Mouse (Mus musculus) intestine, postnatal 0 days (tissue): Measurements from ENCODE around the gene Apbb2. TPM values are rescaled to one million over a fixed set of nuclear protein-coding genes. Genes with fewer than 3 reads are reported as not detected.

Experiments
- ATAC-seq: fragments of 200-750 bp; cut with Nextera tagmentation; 2 replicates; pipeline ENCODE4 v1.8.0; 2017; ENCODE audit warnings: mild to moderate bottlenecking, moderate TSS enrichment, moderate library complexity
- H3K27ac ChIP-seq: fragments of 300-500 bp; sonication (generic); 2 replicates; pipeline ENCODE4 v1.5.1; 2014; ENCODE audit warnings: mild to moderate bottlenecking, low read depth, low read length, moderate library complexity
- H3K27me3 ChIP-seq: fragments of 300-500 bp; sonication (generic); replicated peaks from 2 replicates; pipeline ENCODE4 v1.6.1; 2014; ENCODE audit warnings: low read length, mixed read lengths; ENCODE audit not compliant: control insufficient read depth, insufficient read depth
- H3K36me3 ChIP-seq: fragments of 300-500 bp; sonication (generic); 2 replicates; pipeline ENCODE4 v1.6.1; 2014; ENCODE audit warnings: mild to moderate bottlenecking, moderate library complexity; ENCODE audit not compliant: control insufficient read depth, insufficient read depth
- H3K4me1 ChIP-seq: fragments of 300-500 bp; sonication (generic); replicated peaks from 2 replicates; pipeline ENCODE4 v1.6.1; 2014; ENCODE audit warnings: antibody characterized with exemption, low read length, mixed read lengths; ENCODE audit not compliant: control insufficient read depth, insufficient read depth
- H3K4me2 ChIP-seq: fragments of 300-500 bp; sonication (generic); replicated peaks from 2 replicates; pipeline ENCODE4 v1.6.1; 2014; ENCODE audit warnings: low read depth, mild to moderate bottlenecking, moderate library complexity
- H3K4me3 ChIP-seq: fragments of 300-500 bp; sonication (generic); 2 replicates; pipeline ENCODE4 v1.5.1; 2014; ENCODE audit warnings: low read depth, low read length
- H3K9ac ChIP-seq: fragments of 300-500 bp; sonication (generic); 2 replicates; pipeline ENCODE4 v1.6.1; 2014; ENCODE audit warnings: mild to moderate bottlenecking, low read depth, low read length
- H3K9me3 ChIP-seq: fragments of 300-500 bp; sonication (generic); 2 replicates; pipeline ENCODE4 v1.6.1; 2016; ENCODE audit warnings: mixed run types; ENCODE audit not compliant: control insufficient read depth
- CTCF ChIP-seq: sonication (generic); IDR thresholded peaks from 2 replicates; pipeline ENCODE4 v1.5.1; 2016; ENCODE audit warnings: low read depth, mild to moderate bottlenecking, control low read depth, antibody characterized with exemption, moderate library complexity
- WGBS: fragments of 180-500 bp; shearing (Covaris S2); extraction: QIAGEN DNeasy Blood & Tissue Kit; methylation state at CpG from one replicate; pipeline ENCODE4 v1.1.7; 2014; 5-methylcytosine and 5-hydroxymethylcytosine counted together
- polyA plus RNA-seq: library from polyadenylated mRNA; unstranded; fragments of >200 nt; fragmentation: Nextera tagmentation; extraction: Ambion mirVana; gene quantifications from 2 replicates; pipeline ENCODE4 v1.2.1, GENCODE M21; 2015

The Apbb2 gene
- polyA plus RNA-seq, 1 experiment from 2014 or later: 18.7 TPM

- H3K9ac ChIP-seq: no peak overlapping the region
- H3K4me3 ChIP-seq: no peak overlapping the region
- H3K9me3 ChIP-seq: no peaks in the 10 kb centered on the region
- TF ChIP-seq CTCF: no peak
- H3K4me2 ChIP-seq: no peak overlapping the region
- no peak for ATAC-seq
- H3K4me1 ChIP-seq: 0 out of 2 replicates have a peak, but pooled peaks cover 4% of the 10 kb centered on the region
- 88% methylated on average over 4 of the region's 4 CpGs for WGBS
- no peaks in the 10 kb centered on the region; the same call in 1 of the 2 replicates for H3K36me3 ChIP-seq
- H3K27ac ChIP-seq: no peak overlapping the region
- H3K27me3 ChIP-seq: no peaks in the 10 kb centered on the region
Measured at GRCm38 (mm10) chr5:66374413-66374812, 244.2 kb downstream of the Apbb2 start.

DNA sequence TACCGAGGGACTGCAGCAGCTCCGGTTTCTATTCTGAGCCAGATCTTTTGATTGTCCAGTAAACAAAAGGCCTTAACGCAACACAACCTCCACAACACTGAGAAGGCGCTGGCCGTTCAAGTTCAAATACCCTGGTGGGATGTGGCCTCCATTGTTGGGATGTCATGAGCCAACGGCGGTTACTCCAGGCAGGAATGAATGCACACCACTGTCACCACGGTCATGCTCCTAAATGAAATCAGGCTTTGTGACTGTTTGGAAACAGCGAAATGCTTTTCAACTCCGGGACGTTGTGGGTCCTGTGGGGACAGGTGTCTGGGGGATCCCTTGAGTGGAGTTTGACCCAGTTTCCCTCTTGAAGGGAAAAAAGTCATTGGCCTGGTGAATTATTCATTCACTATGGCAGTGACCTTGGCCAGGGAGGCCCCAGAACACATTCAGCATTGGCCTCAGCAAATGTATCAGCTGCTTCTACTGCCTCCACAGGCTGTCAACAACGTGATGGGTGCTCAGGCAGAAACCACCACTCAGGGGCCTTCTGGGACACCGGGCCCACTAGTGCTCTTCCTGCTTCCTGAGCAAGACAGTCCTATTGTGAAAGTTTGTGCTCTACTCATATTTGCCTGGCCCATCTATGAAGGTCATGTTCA lies 244.9 kb downstream of the Apbb2 start:
- H3K9me3 ChIP-seq: no peaks in the 10 kb centered on the region
- H3K4me3 ChIP-seq: no peak overlapping the region
- ATAC-seq: 0 out of 2 replicates have a peak, but pooled peaks have one; percentile 19

GRCm38 (mm10) chr5:66371131-66371530 lies 247.5 kb downstream of the Apbb2 start:
- Histone ChIP-seq H3K4me3 (no peak overlapping the region), H3K27ac (no peak overlapping the region), H3K9ac (no peak overlapping the region), H3K9me3 (no peaks in the 10 kb centered on the region), H3K27me3 (no peaks in the 10 kb centered on the region), H3K36me3 (no peaks in the 10 kb centered on the region; the same call in 1 of the 2 replicates), H3K4me2 (no peak overlapping the region), H3K4me1 (0 out of 2 replicates have a peak, but pooled peaks cover 4% of the 10 kb centered on the region)
- TF ChIP-seq CTCF: no peak
- no peak for ATAC-seq

More for the DNA sequence above, 244.9 kb downstream of the Apbb2 start:
- no peak for TF ChIP-seq CTCF
- WGBS: 79% methylated on average over 13 of the region's 13 CpGs
- H3K4me1 ChIP-seq: 0 out of 2 replicates have a peak, but pooled peaks cover 4% of the 10 kb centered on the region
- no peak overlapping the region for H3K4me2 ChIP-seq
- H3K27me3 ChIP-seq: no peaks in the 10 kb centered on the region
- no peak overlapping the region for H3K9ac ChIP-seq
- no peaks in the 10 kb centered on the region; the same call in 1 of the 2 replicates for H3K36me3 ChIP-seq
- no peak overlapping the region for H3K27ac ChIP-seq

GRCm38 (mm10) chr5:66368966-66369365 lies 249.6 kb downstream of the Apbb2 start:
- Histone ChIP-seq H3K27me3 (no peaks in the 10 kb centered on the region), H3K4me1 (no peaks in the 10 kb centered on the region), H3K36me3 (no peaks in the 10 kb centered on the region; the same call in none of the 2 replicates), H3K27ac (no peak overlapping the region), H3K9ac (no peak overlapping the region), H3K4me3 (no peak overlapping the region), H3K4me2 (no peak overlapping the region), H3K9me3 (no peaks in the 10 kb centered on the region)
- peak; percentile 97 for TF ChIP-seq CTCF
- 40% methylated on average over 7 of the region's 7 CpGs for WGBS
- no peak; the same call in 1 of the 2 replicates for ATAC-seq

GRCm38 (mm10) chr5:66367641-66368040 lies 250.9 kb downstream of the Apbb2 start:
- no peak for ATAC-seq
- no peaks in the 10 kb centered on the region for H3K9me3 ChIP-seq
- H3K36me3 ChIP-seq: peaks cover 6% of the 10 kb centered on the region
- no peaks in the 10 kb centered on the region for H3K4me1 ChIP-seq
- H3K27ac ChIP-seq: no peak overlapping the region
- no peak overlapping the region for H3K4me3 ChIP-seq
- 97% methylated on average over 11 of the region's 11 CpGs for WGBS
- H3K9ac ChIP-seq: no peak overlapping the region
- no peaks in the 10 kb centered on the region for H3K27me3 ChIP-seq
- no peak for TF ChIP-seq CTCF
- H3K4me2 ChIP-seq: no peak overlapping the region

DNA sequence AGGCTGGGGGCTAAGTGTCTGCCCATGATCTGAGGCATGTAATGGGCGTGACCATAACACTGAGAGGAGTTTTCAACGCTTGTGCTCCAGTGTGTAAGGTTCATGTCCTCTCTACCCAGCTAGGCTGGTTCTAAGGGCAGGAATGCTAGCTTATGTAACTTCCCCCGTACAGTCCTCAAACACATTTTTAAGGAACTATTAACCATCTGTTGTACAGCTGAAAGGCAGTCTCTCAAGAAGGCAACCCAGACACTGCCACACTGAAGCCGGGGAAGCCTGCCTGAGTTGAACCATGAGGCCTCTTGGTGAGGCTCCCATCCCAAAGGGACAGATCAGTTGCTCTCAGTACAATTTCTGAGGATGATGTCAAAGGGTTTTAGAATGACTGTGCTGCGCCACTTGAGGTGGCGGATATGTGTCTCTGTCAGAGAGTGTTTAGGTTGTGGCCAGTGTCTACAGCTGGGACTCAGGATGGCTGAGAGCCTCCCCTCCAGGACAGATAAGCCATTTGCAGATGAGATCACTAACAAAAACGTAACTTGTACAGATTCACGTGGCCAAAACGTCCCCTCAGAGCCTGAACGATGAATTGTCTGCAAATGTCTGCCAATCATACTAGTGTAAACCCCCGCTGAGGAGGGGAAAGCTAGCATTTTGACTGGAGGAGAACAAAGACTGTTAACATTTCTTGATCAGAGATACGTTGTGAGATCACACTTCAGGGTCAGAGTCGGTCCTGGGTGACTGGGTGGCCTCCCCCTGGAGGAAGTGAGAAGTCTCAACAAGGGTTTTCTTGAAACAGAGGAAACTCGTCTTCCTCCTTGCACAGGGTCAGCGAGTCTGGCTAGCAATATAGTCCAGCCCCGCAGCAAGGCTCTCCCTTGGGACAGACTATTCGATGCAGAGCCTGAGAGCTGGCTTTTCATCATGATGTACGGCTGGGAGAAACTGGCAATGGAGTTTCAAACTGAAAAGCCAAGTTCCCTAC lies 255.0 kb downstream of the Apbb2 start:
- WGBS: 69% methylated on average over 18 of the region's 18 CpGs
- H3K27ac ChIP-seq: no peak overlapping the region
- H3K4me2 ChIP-seq: no peak overlapping the region
- H3K36me3 ChIP-seq: peaks cover 6% of the 10 kb centered on the region
- H3K9ac ChIP-seq: no peak overlapping the region
- ATAC-seq: no peak
- no peak for TF ChIP-seq CTCF
- no peaks in the 10 kb centered on the region for H3K4me1 ChIP-seq
- no peaks in the 10 kb centered on the region for H3K9me3 ChIP-seq
- no peak overlapping the region for H3K4me3 ChIP-seq
- no peaks in the 10 kb centered on the region for H3K27me3 ChIP-seq
